Mouse (Mus musculus): ENCODE data around the gene Bptf.
"Not testable (repeated sequence)": the region's sequence is repeated elsewhere in the genome, so short reads cannot be mapped to it uniquely, and the experiment has no call there.

Bptf gene

GRCm38 (mm10) chr11:107046766-107047620 is 84.9 kb downstream of the Bptf start:
- DNase-seq = no peak

GRCm38 (mm10) chr11:107045546-107045945 is 86.4 kb downstream of the Bptf start:
- no peak for DNase-seq

- peak; percentile 66 for DNase-seq
Measured at GRCm38 (mm10) chr11:107044321-107044720, 87.6 kb downstream of the Bptf start.

GRCm38 (mm10) chr11:107043361-107043760 is 88.6 kb downstream of the Bptf start:
- DNase-seq = peak; percentile 28

DNA sequence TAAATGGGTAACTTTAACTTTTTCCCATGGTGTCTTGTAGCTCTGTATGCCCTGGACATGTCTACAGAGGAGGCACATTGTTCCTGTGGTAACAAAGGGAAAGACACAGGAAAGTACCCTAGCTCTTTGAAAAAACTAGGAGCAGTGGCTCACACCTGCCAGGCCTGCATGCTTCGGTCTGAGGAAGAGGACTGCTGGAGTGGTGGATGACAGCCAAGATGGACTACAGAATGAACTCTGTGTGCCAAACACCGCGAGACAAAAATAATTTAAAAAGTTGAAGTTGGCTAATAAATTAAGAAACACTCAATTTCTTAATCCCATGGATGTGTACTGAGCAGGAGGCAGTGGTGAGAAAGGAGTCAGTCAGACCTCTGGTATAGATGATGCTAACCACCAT is 90.5 kb downstream of the Bptf start:
- no peak for DNase-seq

GRCm38 (mm10) chr11:107039417-107039816 is 92.5 kb downstream of the Bptf start:
- no peak for DNase-seq

DNA sequence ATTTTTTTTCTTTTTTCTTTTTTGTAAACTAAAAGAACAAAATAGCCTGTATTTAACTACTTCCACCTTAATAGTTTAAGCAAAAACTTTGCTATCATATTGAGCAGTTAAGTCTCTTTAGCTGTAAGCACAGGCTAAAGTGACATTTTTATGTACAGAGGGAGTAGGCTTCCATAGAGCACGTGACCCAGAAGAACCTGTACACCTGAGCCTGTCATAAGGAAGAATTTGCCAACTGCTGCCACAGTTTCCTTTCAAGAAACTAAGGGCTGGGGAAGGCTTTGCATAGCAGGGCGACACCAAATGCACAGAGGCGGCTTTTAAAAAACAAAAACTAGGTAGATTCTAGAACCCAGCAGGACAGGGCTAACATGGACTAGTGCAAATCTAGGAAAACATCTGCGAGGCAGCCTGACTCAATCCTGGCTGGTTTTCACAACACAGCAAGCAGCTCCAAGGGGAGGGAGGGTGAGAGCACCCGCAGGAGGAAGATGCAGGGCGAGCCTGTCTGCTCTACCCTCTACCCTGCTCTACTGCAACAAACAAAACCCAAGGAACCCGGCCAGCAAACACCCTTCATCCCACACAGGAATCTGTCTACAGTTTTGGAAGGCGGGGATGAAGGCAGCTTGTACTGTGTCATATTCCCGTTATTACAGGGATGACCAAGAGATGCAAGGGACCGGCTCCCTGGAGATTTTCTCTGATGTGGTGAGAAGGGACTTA is 97.7 kb downstream of the Bptf start:
- no peak for DNase-seq

GRCm38 (mm10) chr11:107031635-107032034 is 100.3 kb downstream of the Bptf start:
- no peak for DNase-seq

- no peak for DNase-seq
Measured at GRCm38 (mm10) chr11:107029536-107029935, 102.4 kb downstream of the Bptf start.

DNA sequence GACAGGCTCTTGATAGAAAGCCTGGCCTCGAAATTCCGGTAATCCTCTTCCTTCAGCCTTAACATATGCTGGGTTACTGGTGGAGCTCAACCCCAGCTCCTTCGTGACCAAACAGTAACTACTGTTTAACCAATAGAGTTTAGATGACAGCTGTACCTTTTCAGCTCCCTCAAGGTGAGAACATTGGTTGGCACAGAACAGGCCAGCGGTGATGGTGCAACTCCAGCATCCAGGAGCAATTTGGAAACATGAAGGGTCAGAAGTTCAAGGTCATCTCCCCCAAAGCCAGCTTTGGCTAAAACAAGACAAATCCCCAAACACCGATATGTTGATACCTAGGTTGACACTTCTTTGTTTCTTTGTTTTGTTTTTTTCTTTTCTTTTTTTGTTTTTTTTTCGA is 103.2 kb downstream of the Bptf start:
- no peak for DNase-seq

DNA sequence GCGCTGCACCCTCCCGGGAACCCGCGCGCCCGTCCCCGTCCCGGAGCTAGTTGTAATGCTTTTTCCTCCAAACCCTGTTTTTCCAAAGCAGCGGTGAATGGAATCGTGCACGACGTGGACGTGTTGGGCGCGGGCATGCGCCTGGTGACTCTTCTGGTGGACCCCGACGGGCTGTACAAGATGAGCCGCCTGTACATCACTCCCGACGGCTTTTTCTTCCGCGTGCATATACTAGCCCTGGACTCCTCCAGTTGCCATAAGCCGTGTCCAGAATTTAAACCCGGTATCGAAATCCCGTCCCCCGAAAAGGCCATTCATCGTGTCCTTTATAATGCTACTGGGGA is 103.7 kb downstream of the Bptf start:
- no peak for DNase-seq

- DNase-seq = peak; percentile 96
Measured at GRCm38 (mm10) chr11:107027431-107028274, 104.3 kb downstream of the Bptf start.

DNA sequence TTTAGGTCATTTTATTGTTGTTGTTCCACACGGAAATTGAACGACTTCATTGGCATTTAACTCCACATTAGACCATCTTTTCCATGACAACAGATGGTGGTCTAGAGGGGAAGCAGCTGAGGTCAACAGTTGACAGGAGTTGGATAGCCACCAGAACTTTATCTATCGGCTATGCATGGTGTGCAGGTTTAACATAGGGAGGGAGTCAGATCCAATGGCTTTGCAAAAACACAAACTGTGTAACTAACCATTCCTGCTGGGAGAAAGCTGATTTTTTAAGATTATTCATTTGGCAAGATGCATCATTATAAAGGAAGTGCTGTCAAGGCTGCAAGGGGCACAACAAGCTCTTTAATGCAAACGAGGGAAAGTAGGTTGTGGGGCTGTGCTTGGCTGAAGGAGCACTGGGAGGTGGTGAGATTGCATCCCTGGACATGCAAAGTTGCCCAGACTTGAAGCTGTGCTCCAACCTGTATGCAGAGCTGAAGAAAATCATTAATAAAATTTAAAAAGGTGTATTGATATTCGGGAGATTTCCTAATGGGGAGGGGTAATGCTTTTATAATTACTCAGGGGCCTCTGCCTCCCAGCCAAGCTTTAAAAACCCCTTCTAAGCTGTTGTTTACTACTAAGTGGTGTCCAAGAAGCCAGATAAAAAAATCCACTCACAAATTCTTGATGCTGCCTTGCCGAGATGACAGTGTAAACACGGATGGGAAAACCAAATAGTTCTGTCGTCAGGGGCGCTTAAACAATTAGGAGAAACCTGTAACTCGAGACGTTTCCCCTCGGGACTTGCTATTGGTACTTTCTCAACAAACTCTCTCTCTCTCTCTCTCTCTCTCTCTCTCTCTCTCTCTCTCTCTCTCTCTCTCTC is 105.1 kb downstream of the Bptf start:
- DNase-seq = no peak

GRCm38 (mm10) chr11:107025411-107026321 is 106.3 kb downstream of the Bptf start, which contains the start of gene 1810010H24Rik:
Gene 1810010H24Rik (plus strand): TSS chr11:107025681.
- peak; percentile 64 for DNase-seq

DNA sequence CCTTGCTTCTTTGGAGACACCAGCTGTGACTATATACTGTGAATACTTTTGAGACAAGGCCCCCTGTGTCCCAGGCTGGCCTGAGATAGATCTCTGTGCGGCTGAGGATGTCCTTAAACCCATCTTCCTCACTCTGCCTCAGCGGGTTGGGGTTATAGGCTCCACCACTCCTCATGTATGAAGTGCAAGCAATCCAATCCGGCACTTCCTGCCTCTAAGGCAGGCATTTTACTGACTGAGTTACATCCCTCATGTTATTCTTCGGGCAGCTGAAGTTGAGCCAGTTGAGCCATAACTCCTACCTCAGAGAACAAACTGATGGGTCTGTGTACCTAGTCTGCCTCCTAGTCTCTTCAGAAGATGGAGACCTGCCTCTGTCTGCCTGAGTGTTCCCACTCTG is 107.5 kb downstream of the Bptf start:
- DNase-seq = no peak

- no peak for DNase-seq
Measured at GRCm38 (mm10) chr11:107022050-107022683, 109.8 kb downstream of the Bptf start.

DNA sequence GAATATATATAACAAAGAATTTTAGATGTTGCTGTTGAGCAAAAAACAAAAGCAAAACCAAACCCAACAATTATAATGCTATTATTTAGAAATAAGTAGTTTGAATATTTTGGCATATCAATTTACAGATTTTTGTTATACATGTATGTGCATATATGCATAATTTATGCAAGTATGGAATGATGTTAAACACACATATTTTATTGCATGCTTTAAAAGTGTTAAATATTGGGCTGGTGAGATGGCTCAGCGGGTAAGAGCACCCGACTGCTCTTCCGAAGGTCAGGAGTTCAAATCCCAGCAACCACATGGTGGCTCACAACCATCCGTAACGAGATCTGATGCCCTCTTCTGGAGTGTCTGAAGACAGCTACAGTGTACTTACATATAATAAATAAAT is 112.2 kb downstream of the Bptf start:
- DNase-seq = not testable (repeated sequence)

- DNase-seq = no peak
Measured at GRCm38 (mm10) chr11:107019318-107019717, 112.6 kb downstream of the Bptf start.

GRCm38 (mm10) chr11:107018606-107019005 is 113.3 kb downstream of the Bptf start:
- DNase-seq = no peak

GRCm38 (mm10) chr11:107017339-107017886 is 114.5 kb downstream of the Bptf start:
- no peak for DNase-seq
